In genomic region chr3:123267741-123268201, GRCm38 (mm10) we compare ENCODE assay signal across 8 mouse cellular contexts. TPM values are rescaled to one million over a fixed set of nuclear protein-coding genes. Genes with fewer than 3 reads are reported as not detected.
DNase-seq lines count a peak whose midpoint lies in the region; ATAC-seq and TF ChIP-seq lines count a peak whose summit lies in the region.

No protein-coding gene starts in this region.

- H3K4me3 ChIP-seq in layer of hippocampus, adult 2 months, result peak overlapping the region; percentile 81
- H3K4me3 ChIP-seq in lung, adult 2 months (replicated peaks; ENCODE audit: extremely low read depth, low read depth, low read length), result peak overlapping the region; percentile 77

- peak; percentile 70 for ATAC-seq in frontal cortex, adult (ENCODE audit: low TSS enrichment)
- 0 out of 2 replicates have a peak, but pooled peaks have one; percentile 10 for ATAC-seq in neutrophil, adult 5-6 weeks (ENCODE audit: extremely low read depth, insufficient number of reproducible peaks, low FRiP score, poor library complexity, severe bottlenecking)

- TF ChIP-seq POLR2A in lung, adult 2 months (IDR thresholded peaks at IDR 0.05; ENCODE audit: borderline replicate concordance, extremely low read depth, low read depth, low read length), result 0 out of 2 replicates have a peak, but pooled peaks have one; percentile 45

- peak; percentile 55 for DNase-seq in MEL-GATA-1-ER (ENCODE audit: extremely low read depth, low read depth)
- DNase-seq in cerebellum, adult 8-10 months, result peak; percentile 46
- peak; percentile 75 for DNase-seq in heart, postnatal 4 days
- peak; percentile 26 to 47 for DNase-seq in layer of hippocampus, adult 2 months (ENCODE audit: low spot score in 2 of 2)
- peak; percentile 74 for DNase-seq in lung, adult 2 months
- peak; percentile 48 to 55 for DNase-seq in thymus, postnatal 36 days

- H3K27ac ChIP-seq in layer of hippocampus, adult 2 months, result peak overlapping the region; percentile 93

- under 1% methylated on average over 25 of the region's 25 CpGs for WGBS in lung, adult 2 months

- TF ChIP-seq CTCF in layer of hippocampus, adult 2 months (conservative IDR thresholded peaks at IDR 0.05), result no peak
- no peak for TF ChIP-seq CTCF in lung, adult 2 months (IDR thresholded peaks at IDR 0.05; ENCODE audit: insufficient read depth, low read length)

- H3K4me1 ChIP-seq in lung, adult 2 months (ENCODE audit: control insufficient read depth, insufficient read depth, low read length), result no peaks in the 10 kb centered on the region

RNA-seq across cellular contexts. Expression of gene Sec24d, which starts 0.5 kb away (rescaled TPM):
- total RNA-seq in heart, postnatal 4 days (2021), result 10 to 100 TPM; 65.6 to 69.4 TPM
- 10 to 100 TPM; 23.8 to 36.0 TPM for total RNA-seq in layer of hippocampus, adult 2 months (2021)
- 41.5 and 51.1 TPM in 2 replicates for polyA plus RNA-seq in lung, adult 2 months (2012; rRNA removed)
- total RNA-seq in neutrophil, adult 5-6 weeks (2017), result 3.7 and 8.7 TPM in 2 replicates

RNA-seq across cellular contexts. Expression of gene Synpo2, which starts 31.8 kb away (rescaled TPM):
- total RNA-seq in heart, postnatal 4 days (2021), result 10 to 100 TPM; 36.9 to 37.5 TPM
- total RNA-seq in layer of hippocampus, adult 2 months (2021), result 1 to 10 TPM; 3.4 to 3.7 TPM
- 11.8 and 12.8 TPM in 2 replicates for polyA plus RNA-seq in lung, adult 2 months (2012; rRNA removed)
- 0.12 TPM in 1 of 2 replicates, not detected in the other for total RNA-seq in neutrophil, adult 5-6 weeks (2017)

Comparison
In these comparisons a context has a peak if more than half of its experiments do, and no peak if none do; other contexts are left out.
1. Peak in every context shown above with its lines: DNase-seq, ATAC-seq, H3K4me3 ChIP-seq and H3K27ac ChIP-seq.
2. RNA of gene Synpo2, which starts 31.8 kb away (total RNA-seq): 36.9 to 37.5 TPM in heart, postnatal 4 days; 3.4 to 3.7 TPM in layer of hippocampus, adult 2 months and 0.12 TPM in neutrophil, adult 5-6 weeks; every median in the first group is over 4 times any median in the second.